Comparison of ENCODE assay signal across 18 mouse cellular contexts in genomic region chr16:24651655-24652654, GRCm38 (mm10).
DNase-seq lines count a peak whose midpoint lies in the region; ATAC-seq and TF ChIP-seq lines count a peak whose summit lies in the region.
"Had no signal": no experiment of that assay in that cellular context is flagged by ENCODE, and none has a peak within 500 bp of the region (broad histone marks: within the 10 kb centered on the region; RNA-seq: fewer than 3 reads in every experiment).

No protein-coding gene starts in this region.

- peaks cover 9% of the 10 kb centered on the region for H3K4me1 ChIP-seq in forebrain, embryonic 13.5 days
- H3K4me1 ChIP-seq in forebrain, embryonic 12.5 days, result peaks cover 4% of the 10 kb centered on the region; the same call in 1 of the 2 replicates
- peaks cover 9% of the 10 kb centered on the region; the same call in 1 of the 2 replicates for H3K4me1 ChIP-seq in lung, postnatal 0 days (ENCODE audit: insufficient read depth, low read depth, low read length)
- H3K4me1 ChIP-seq: embryonic facial prominence, embryonic 13.5 days; hindbrain, embryonic 10.5 days; liver, embryonic 13.5 days; midbrain, embryonic 12.5 days had no signal

- H3K4me3 ChIP-seq in forebrain, embryonic 13.5 days, result no peak overlapping the region
- H3K4me3 ChIP-seq in forebrain, embryonic 12.5 days (replicated peaks), result no peak overlapping the region
- H3K4me3 ChIP-seq in lung, postnatal 0 days (ENCODE audit: low read depth, low read length), result no peak overlapping the region
- H3K4me3 ChIP-seq: embryonic facial prominence, embryonic 13.5 days; gastrocnemius, adult 2 months; heart, embryonic 12.5 days; hindbrain, embryonic 10.5 days; liver, embryonic 13.5 days; midbrain, embryonic 12.5 days had no signal

- H3K4me2 ChIP-seq in forebrain, embryonic 13.5 days, result no peak overlapping the region
- H3K4me2 ChIP-seq in forebrain, embryonic 12.5 days, result no peak overlapping the region
- no peak overlapping the region for H3K4me2 ChIP-seq in lung, postnatal 0 days (replicated peaks; ENCODE audit: low read depth, low read length)
- H3K4me2 ChIP-seq: embryonic facial prominence, embryonic 13.5 days; heart, embryonic 12.5 days; liver, embryonic 13.5 days; midbrain, embryonic 12.5 days had no signal

- H3K27me3 ChIP-seq in forebrain, embryonic 13.5 days, result no peaks in the 10 kb centered on the region
- H3K27me3 ChIP-seq in forebrain, embryonic 12.5 days, result peaks cover 5% of the 10 kb centered on the region; the same call in 1 of the 2 replicates
- no peaks in the 10 kb centered on the region for H3K27me3 ChIP-seq in lung, postnatal 0 days (replicated peaks; ENCODE audit: insufficient read depth, low read length)
- H3K27me3 ChIP-seq: embryonic facial prominence, embryonic 13.5 days; heart, embryonic 12.5 days; liver, embryonic 13.5 days had no signal

- H3K9me3 ChIP-seq in forebrain, embryonic 13.5 days (replicated peaks), result no peaks in the 10 kb centered on the region
- H3K9me3 ChIP-seq in forebrain, embryonic 12.5 days, result no peaks in the 10 kb centered on the region
- H3K9me3 ChIP-seq in lung, postnatal 0 days (ENCODE audit: low read length), result no peaks in the 10 kb centered on the region
- H3K9me3 ChIP-seq: embryonic facial prominence, embryonic 13.5 days; heart, embryonic 12.5 days; hindbrain, embryonic 10.5 days; liver, embryonic 13.5 days; midbrain, embryonic 12.5 days had no signal

- TF ChIP-seq EP300 in lung, postnatal 0 days (IDR thresholded peaks at IDR 0.05), result no peak

- TF ChIP-seq CTCF in lung, postnatal 0 days (IDR thresholded peaks at IDR 0.05), result no peak

- WGBS in forebrain, embryonic 13.5 days, result 72% methylated on average over 8 of the region's 8 CpGs
- 81% methylated on average over 8 of the region's 8 CpGs for WGBS in forebrain, embryonic 12.5 days
- WGBS in lung, postnatal 0 days, result 78% methylated on average over 8 of the region's 8 CpGs

- DNase-seq in Muller cell, postnatal 12 days (ENCODE audit: inconsistent ontology term), result peak; percentile 70
- peak; percentile 29 for DNase-seq in lung, postnatal 0 days (ENCODE audit: low spot score)
- no peak for DNase-seq in left cerebral cortex, adult 18-20 months (ENCODE audit: low spot score in 2 of 2)
- DNase-seq: gastrocnemius, adult 2 months; kidney, postnatal 25 days; left cerebral cortex, postnatal 4 days; liver, embryonic 13.5 days had no signal

- H3K27ac ChIP-seq in forebrain, embryonic 13.5 days, result no peak overlapping the region
- H3K27ac ChIP-seq in forebrain, embryonic 12.5 days, result no peak overlapping the region
- no peak overlapping the region for H3K27ac ChIP-seq in lung, postnatal 0 days (ENCODE audit: low read length)
- H3K27ac ChIP-seq: embryonic facial prominence, embryonic 13.5 days; gastrocnemius, adult 2 months; hindbrain, embryonic 10.5 days; liver, embryonic 13.5 days; midbrain, embryonic 12.5 days had no signal

- no peak overlapping the region for H3K9ac ChIP-seq in forebrain, embryonic 13.5 days
- H3K9ac ChIP-seq in forebrain, embryonic 12.5 days, result no peak overlapping the region
- H3K9ac ChIP-seq in lung, postnatal 0 days (replicated peaks; ENCODE audit: low read depth), result no peak overlapping the region
- H3K9ac ChIP-seq: embryonic facial prominence, embryonic 13.5 days; heart, embryonic 12.5 days; liver, embryonic 13.5 days; midbrain, embryonic 12.5 days had no signal

- peak; percentile 43; the same call in 1 of the 2 replicates for ATAC-seq in forebrain, embryonic 13.5 days
- no peak for ATAC-seq in forebrain, embryonic 12.5 days (ENCODE audit: low FRiP score)
- ATAC-seq in lung, postnatal 0 days, result no peak
- peak; percentile 73 for ATAC-seq in neutrophil, adult 5-6 weeks (ENCODE audit: extremely low read depth, insufficient number of reproducible peaks, low FRiP score, poor library complexity, severe bottlenecking)
- ATAC-seq in frontal cortex, adult (ENCODE audit: low TSS enrichment), result no peak
- no peak for ATAC-seq in activated CD4-positive, CD25-positive, alpha-beta regulatory T cell, adult 4 months
- ATAC-seq: forebrain, embryonic 14.5 days had no signal

- H3K36me3 ChIP-seq in forebrain, embryonic 13.5 days (ENCODE audit: poor library complexity, severe bottlenecking), result no peaks in the 10 kb centered on the region
- H3K36me3 ChIP-seq in forebrain, embryonic 12.5 days (replicated peaks), result no peaks in the 10 kb centered on the region
- no peaks in the 10 kb centered on the region for H3K36me3 ChIP-seq in lung, postnatal 0 days (ENCODE audit: insufficient read depth, low read length)
- H3K36me3 ChIP-seq: G1E; hindbrain, embryonic 10.5 days; liver, embryonic 13.5 days; midbrain, embryonic 12.5 days had no signal

Comparison
In these comparisons a context has a peak if more than half of its experiments do, and no peak if none do; other contexts are left out.
1. ATAC-seq: peak in forebrain, embryonic 13.5 days (single experiment) and neutrophil, adult 5-6 weeks (single experiment); none in forebrain, embryonic 12.5 days (single experiment), lung, postnatal 0 days (single experiment), frontal cortex, adult (single experiment) and activated CD4-positive, CD25-positive, alpha-beta regulatory T cell, adult 4 months (single experiment).
2. DNase-seq: peak in Muller cell, postnatal 12 days (single experiment) and lung, postnatal 0 days (single experiment); none in left cerebral cortex, adult 18-20 months (0 of 2).